Mouse (Mus musculus) layer of hippocampus, adult 2 months (tissue): ENCODE measurements around the gene Slc19a2. TPM values are rescaled to one million over a fixed set of nuclear protein-coding genes. Genes with fewer than 3 reads are reported as not detected.
"Not testable (repeated sequence)": the region's sequence is repeated elsewhere in the genome, so short reads cannot be mapped to it uniquely, and the experiment has no call there.

Experiments
- DNase-seq, 2 experiments: peaks; one replicate each; pipeline ENCODE4 v3.0.0; 2022; ENCODE audit warnings: low spot score in 2 of 2
- H3K27ac ChIP-seq: fragments of 200-600 bp; 2 replicates; pipeline ENCODE4 v1.8.1; 2022
- H3K4me3 ChIP-seq: fragments of 200-600 bp; 2 replicates; pipeline ENCODE4 v1.8.1; 2022; ENCODE audit warnings: mild to moderate bottlenecking
- CTCF ChIP-seq: fragments of 200-600 bp; conservative IDR thresholded peaks from 2 replicates; pipeline ENCODE4 v1.8.1; 2022; ENCODE audit warnings: antibody characterized with exemption, mild to moderate bottlenecking, moderate library complexity
- long read RNA-seq, 2 experiments: library from polyadenylated mRNA; stranded (forward); transcript quantifications; one replicate each; pipeline ENCODE4 v2.0.0; 2021; ENCODE audit warnings: borderline mapping rate in 2 of 2
- total RNA-seq, 2 experiments: library from RNA; stranded (reverse); gene quantifications; 2 replicates each; pipeline ENCODE4 v1.2.3; 2021

The Slc19a2 gene
- total RNA-seq, result 10 to 100 TPM; 10.1 to 15.3 TPM
- long read RNA-seq, experiment 1, transcript Slc19a2-201 (6 exons, 3,571 nt), result major isoform, 16 of 22 reads
- long read RNA-seq, experiment 1, partial matches to known transcripts, result 1 of 22 reads
- long read RNA-seq, experiment 1, other reads (novel, unspliced or antisense), result 5 of 22 reads
- long read RNA-seq, experiment 2, transcript Slc19a2-201 (6 exons, 3,571 nt), result major isoform, 18 of 25 reads
- long read RNA-seq, experiment 2, partial matches to known transcripts, result 0 of 25 reads
- long read RNA-seq, experiment 2, other reads (novel, unspliced or antisense), result 6 of 25 reads

GRCm38 (mm10) chr1:164248465-164249331, at the start of gene Slc19a2:
Gene Slc19a2, plus strand, starts transcription at chr1:164249046.
- Histone ChIP-seq H3K4me3 (peak within 1 kb of the TSS; percentile 69), H3K27ac (peak within 1 kb of the TSS; percentile 97)
- peak; percentile 97 to 98 for DNase-seq
- TF ChIP-seq CTCF, result 0 out of 2 replicates have a peak, but pooled peaks have one; percentile 10

GRCm38 (mm10) chr1:164199551-164199950, 49.3 kb upstream of the Slc19a2 start:
- no peak overlapping the region for H3K27ac ChIP-seq
- DNase-seq, result no peak
- no peak overlapping the region for H3K4me3 ChIP-seq
- no peak for TF ChIP-seq CTCF

GRCm38 (mm10) chr1:164208437-164208836, 40.4 kb upstream of the Slc19a2 start:
- Histone ChIP-seq H3K4me3 (no peak overlapping the region), H3K27ac (no peak overlapping the region)
- TF ChIP-seq CTCF, result no peak
- no peak for DNase-seq

GRCm38 (mm10) chr1:164210899-164211298, 37.9 kb upstream of the Slc19a2 start:
- Histone ChIP-seq H3K27ac (no peak overlapping the region), H3K4me3 (no peak overlapping the region)
- no peak for DNase-seq

GRCm38 (mm10) chr1:164212686-164213085, 36.2 kb upstream of the Slc19a2 start:
- no peak for TF ChIP-seq CTCF
- no peak overlapping the region for H3K4me3 ChIP-seq

More at GRCm38 (mm10) chr1:164210899-164211298, 37.9 kb upstream of the Slc19a2 start:
- no peak for TF ChIP-seq CTCF

GRCm38 (mm10) chr1:164214190-164214589, 34.7 kb upstream of the Slc19a2 start:
- DNase-seq, result no peak
- no peak for TF ChIP-seq CTCF
- Histone ChIP-seq H3K27ac (no peak overlapping the region), H3K4me3 (no peak overlapping the region)

More at GRCm38 (mm10) chr1:164212686-164213085, 36.2 kb upstream of the Slc19a2 start:
- DNase-seq, result no peak
- no peak overlapping the region for H3K27ac ChIP-seq

- Histone ChIP-seq H3K27ac (no peak overlapping the region), H3K4me3 (no peak overlapping the region)
- TF ChIP-seq CTCF, result no peak
- no peak for DNase-seq
Observed at GRCm38 (mm10) chr1:164215097-164215496, 33.7 kb upstream of the Slc19a2 start.

GRCm38 (mm10) chr1:164215540-164215939, 33.3 kb upstream of the Slc19a2 start:
- no peak for DNase-seq
- H3K4me3 ChIP-seq, result no peak overlapping the region
- no peak for TF ChIP-seq CTCF
- H3K27ac ChIP-seq, result no peak overlapping the region

GRCm38 (mm10) chr1:164217791-164218685, 30.8 kb upstream of the Slc19a2 start:
- DNase-seq, result peak in 1 of 2 experiments; percentile 7
- no peak for TF ChIP-seq CTCF
- Histone ChIP-seq H3K4me3 (peak overlapping the region; percentile 30), H3K27ac (peak overlapping the region; percentile 28; the same call in 1 of the 2 replicates)

- no peak for TF ChIP-seq CTCF
- DNase-seq, result no peak
- H3K4me3 ChIP-seq, result no peak overlapping the region
- no peak overlapping the region for H3K27ac ChIP-seq
Observed at GRCm38 (mm10) chr1:164220261-164220660, 28.6 kb upstream of the Slc19a2 start.

- Histone ChIP-seq H3K27ac (no peak overlapping the region), H3K4me3 (no peak overlapping the region)
- no peak for DNase-seq
- TF ChIP-seq CTCF, result no peak
Observed at GRCm38 (mm10) chr1:164223089-164223488, 25.8 kb upstream of the Slc19a2 start.

- not testable (repeated sequence) for H3K4me3 ChIP-seq, DNase-seq
- peak overlapping the region; percentile 62; the same call in 1 of the 2 replicates for H3K27ac ChIP-seq
Observed at GRCm38 (mm10) chr1:164231937-164232570, 16.8 kb upstream of the Slc19a2 start.
